Mouse (Mus musculus): ENCODE measurements around the gene Prss35.

- no peak for TF ChIP-seq CTCF (IDR thresholded peaks at IDR 0.05; ENCODE audit: low read depth, low read length)
- TF ChIP-seq POLR2A (IDR thresholded peaks at IDR 0.05; ENCODE audit: extremely low read depth, insufficient read depth, low read length) = no peak
These were observed 23.2 kb upstream of the Prss35 start for GRCm38 (mm10) chr9:86720227-86720626.

Data from liver, adult 2 months (tissue).